Comparison of ENCODE assay signal across 19 mouse cellular contexts in the genomic region with DNA sequence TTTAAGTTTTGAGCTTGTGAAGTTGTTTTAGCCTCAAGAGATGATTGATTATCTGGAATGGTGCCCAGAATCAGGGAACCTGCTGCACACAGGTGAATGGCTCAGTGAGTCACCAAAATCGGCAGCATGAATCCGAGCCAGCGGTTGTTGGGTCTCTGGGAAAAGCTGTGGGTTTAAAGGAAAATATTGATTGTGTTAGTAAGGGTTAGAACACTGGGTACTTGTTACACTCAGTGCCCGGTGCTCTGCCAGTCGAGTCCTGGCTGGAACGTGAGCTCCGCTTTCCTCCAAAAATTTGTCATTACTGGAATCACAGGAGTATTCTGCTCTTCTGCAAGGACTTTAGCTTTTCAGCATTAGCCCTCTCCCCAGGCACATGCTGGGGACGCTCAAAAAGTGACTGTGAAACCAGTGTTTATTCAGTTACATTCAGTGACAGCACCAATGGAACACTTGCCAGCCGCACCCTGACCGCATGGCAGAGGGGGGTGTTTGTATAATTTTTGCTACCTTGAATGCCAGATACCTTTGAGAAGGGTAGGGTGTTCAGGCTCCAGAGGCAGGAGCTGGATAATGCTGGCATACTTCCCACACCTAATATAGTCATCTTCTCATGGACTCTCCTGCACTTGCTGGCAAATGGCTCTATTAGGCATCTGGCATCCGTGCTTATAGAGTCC. TPM values are rescaled to one million over a fixed set of nuclear protein-coding genes. Genes with fewer than 3 reads are reported as not detected.
DNase-seq lines count a peak whose midpoint lies in the region; ATAC-seq and TF ChIP-seq lines count a peak whose summit lies in the region.
"Had no signal": no experiment of that assay in that cellular context is flagged by ENCODE, and none has a peak within 500 bp of the region (broad histone marks: within the 10 kb centered on the region; RNA-seq: fewer than 3 reads in every experiment).

No protein-coding gene starts in this region.

- peak; percentile 38; the same call in 1 of the 2 replicates for ATAC-seq in lung, embryonic 14.5 days (ENCODE audit: insufficient read depth)
- ATAC-seq in stomach, embryonic 15.5 days (ENCODE audit: insufficient read depth, low FRiP score, low read depth), result peak; percentile 72
- ATAC-seq in kidney, embryonic 15.5 days (replicated peaks; ENCODE audit: low FRiP score), result no peak
- ATAC-seq: activated CD4-positive, CD25-positive, alpha-beta regulatory T cell, adult 4 months had no signal

- no peaks in the 10 kb centered on the region for H3K9me3 ChIP-seq in lung, embryonic 14.5 days (ENCODE audit: low read depth, low read length)
- H3K9me3 ChIP-seq in stomach, embryonic 15.5 days, result no peaks in the 10 kb centered on the region
- no peaks in the 10 kb centered on the region for H3K9me3 ChIP-seq in kidney, embryonic 15.5 days (replicated peaks)
- H3K9me3 ChIP-seq: heart, embryonic 12.5 days; limb, embryonic 15.5 days; megakaryocyte, embryonic 14.5 days had no signal

- H3K4me2 ChIP-seq in lung, embryonic 14.5 days, result no peak overlapping the region
- 0 out of 2 replicates have a peak overlapping the region, but pooled peaks have one; percentile 6 for H3K4me2 ChIP-seq in stomach, embryonic 15.5 days
- H3K4me2 ChIP-seq in kidney, embryonic 15.5 days, result no peak overlapping the region
- H3K4me2 ChIP-seq: heart, embryonic 12.5 days; limb, embryonic 15.5 days had no signal

- no peak overlapping the region for H3K4me3 ChIP-seq in lung, embryonic 14.5 days (ENCODE audit: low read depth, low read length)
- no peak overlapping the region for H3K4me3 ChIP-seq in stomach, embryonic 15.5 days (replicated peaks)
- no peak overlapping the region for H3K4me3 ChIP-seq in kidney, embryonic 15.5 days (replicated peaks)
- H3K4me3 ChIP-seq: heart, embryonic 12.5 days; left cerebral cortex, adult 2 months; limb, embryonic 15.5 days; megakaryocyte, embryonic 14.5 days had no signal

- 70% methylated on average over 11 of the region's 11 CpGs for WGBS in lung, embryonic 14.5 days
- WGBS in stomach, embryonic 15.5 days, result 54% methylated on average over 11 of the region's 11 CpGs
- 77% methylated on average over 11 of the region's 11 CpGs for WGBS in kidney, embryonic 15.5 days

- H3K27me3 ChIP-seq in lung, embryonic 14.5 days (ENCODE audit: insufficient read depth, low read length), result no peaks in the 10 kb centered on the region
- no peaks in the 10 kb centered on the region for H3K27me3 ChIP-seq in stomach, embryonic 15.5 days (replicated peaks)
- no peaks in the 10 kb centered on the region for H3K27me3 ChIP-seq in kidney, embryonic 15.5 days
- H3K27me3 ChIP-seq: CH12.LX; heart, embryonic 12.5 days; limb, embryonic 15.5 days; megakaryocyte, embryonic 14.5 days had no signal

- peaks cover 18% of the 10 kb centered on the region for H3K36me3 ChIP-seq in lung, embryonic 14.5 days (ENCODE audit: insufficient read depth)
- H3K36me3 ChIP-seq in stomach, embryonic 15.5 days, result no peaks in the 10 kb centered on the region
- H3K36me3 ChIP-seq in kidney, embryonic 15.5 days, result peaks cover 26% of the 10 kb centered on the region
- H3K36me3 ChIP-seq: heart, embryonic 12.5 days; limb, embryonic 15.5 days had no signal

- no peak for TF ChIP-seq CTCF in lung, embryonic 14.5 days (IDR thresholded peaks at IDR 0.05; ENCODE audit: low read depth)

- H3K9ac ChIP-seq in lung, embryonic 14.5 days, result no peak overlapping the region
- no peak overlapping the region for H3K9ac ChIP-seq in stomach, embryonic 15.5 days
- H3K9ac ChIP-seq in kidney, embryonic 15.5 days, result no peak overlapping the region
- H3K9ac ChIP-seq: heart, embryonic 12.5 days; limb, embryonic 15.5 days had no signal

- peak overlapping the region; percentile 33; the same call in 1 of the 2 replicates for H3K27ac ChIP-seq in lung, embryonic 14.5 days (ENCODE audit: low read depth)
- peak overlapping the region; percentile 58 for H3K27ac ChIP-seq in stomach, embryonic 15.5 days
- no peak overlapping the region for H3K27ac ChIP-seq in kidney, embryonic 15.5 days
- H3K27ac ChIP-seq: left cerebral cortex, adult 2 months; limb, embryonic 15.5 days had no signal

- DNase-seq in adrenal gland, adult 2 months, result peak; percentile 7
- DNase-seq in adrenal gland, adult 8-10 months, result no peak
- peak; percentile 13 for DNase-seq in ovary, postnatal 14 days (ENCODE audit: low spot score)
- no peak for DNase-seq in ovary, postnatal 10 days (ENCODE audit: low spot score)
- DNase-seq in lung, embryonic 14.5 days, result peak; percentile 27
- DNase-seq in spleen, adult 12 weeks (ENCODE audit: low spot score), result no peak
- DNase-seq: cerebellum, adult 11-12 months; gastrocnemius, postnatal 36 days; kidney, adult 2 months; right cerebral cortex, postnatal 25 days had no signal

- H3K4me1 ChIP-seq in lung, embryonic 14.5 days (ENCODE audit: insufficient read depth), result no peaks in the 10 kb centered on the region
- H3K4me1 ChIP-seq in stomach, embryonic 15.5 days, result no peaks in the 10 kb centered on the region
- no peaks in the 10 kb centered on the region for H3K4me1 ChIP-seq in kidney, embryonic 15.5 days
- H3K4me1 ChIP-seq: heart, embryonic 12.5 days; megakaryocyte, embryonic 14.5 days had no signal

RNA-seq across cellular contexts. Expression of a gene that starts 11.2 kb away (rescaled TPM):
- 1 to 10 TPM; 2.1 to 2.5 TPM for total RNA-seq in adrenal gland, adult 2 months (2021)
- 2.4 and 2.7 TPM in 2 replicates for polyA plus RNA-seq in adrenal gland, adult 2 months (2012; rRNA removed)
- total RNA-seq in adrenal gland, adult 8-10 months (2022), result 1 to 10 TPM; 2.2 to 5.2 (median 2.5) TPM
- polyA plus RNA-seq in lung, embryonic 14.5 days (2014; fragmentation: Nextera tagmentation; extraction: Ambion mirVana), result 11.7 and 13.6 TPM in 2 replicates
- 15.9 and 17.5 TPM in 2 replicates for polyA plus RNA-seq in stomach, embryonic 15.5 days (2015; fragmentation: Nextera tagmentation; extraction: Ambion mirVana)
- polyA plus RNA-seq in kidney, embryonic 15.5 days (2015; fragmentation: Nextera tagmentation; extraction: Ambion mirVana), result 14.1 and 14.8 TPM in 2 replicates
- total RNA-seq: hematopoietic stem cell, adult 5-6 weeks had no signal

Comparison
In these comparisons a context has a peak if more than half of its experiments do, and no peak if none do; other contexts are left out.
1. DNase-seq: peak in adrenal gland, adult 2 months (single experiment), ovary, postnatal 14 days (single experiment) and lung, embryonic 14.5 days (single experiment); none in adrenal gland, adult 8-10 months (single experiment), ovary, postnatal 10 days (single experiment) and spleen, adult 12 weeks (single experiment).